Mouse (Mus musculus): ENCODE measurements around the gene Zfp710.
"Not testable (repeated sequence)": the region's sequence is repeated elsewhere in the genome, so short reads cannot be mapped to it uniquely, and the experiment has no call there.

Zfp710 gene

GRCm38 (mm10) chr7:80024521-80025390 lies at the start of gene Zfp710:
Zfp710 (plus strand) TSS chr7:80024814.
- DNase-seq, result peak; percentile 61

DNA sequence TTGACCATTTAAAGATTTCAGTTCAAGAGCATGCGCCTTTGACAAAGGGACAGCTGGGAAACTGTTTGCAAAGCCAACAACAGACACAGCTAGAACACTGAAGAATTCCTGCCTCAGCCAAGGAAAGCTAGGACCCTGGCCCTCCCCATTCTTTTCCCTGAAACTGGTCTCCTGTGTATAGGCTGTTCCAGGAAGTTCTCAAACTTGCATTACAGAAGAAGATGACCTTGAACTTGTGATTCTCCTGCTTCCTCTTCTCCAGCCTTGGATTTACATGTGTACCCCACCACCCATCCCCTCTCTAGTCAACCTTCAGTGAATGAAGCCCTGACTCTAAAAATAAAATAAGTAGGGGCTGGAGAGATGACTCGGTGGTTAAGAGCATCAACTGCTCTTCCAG lies 49.3 kb upstream of the Zfp710 start:
- DNase-seq, result no peak

DNA sequence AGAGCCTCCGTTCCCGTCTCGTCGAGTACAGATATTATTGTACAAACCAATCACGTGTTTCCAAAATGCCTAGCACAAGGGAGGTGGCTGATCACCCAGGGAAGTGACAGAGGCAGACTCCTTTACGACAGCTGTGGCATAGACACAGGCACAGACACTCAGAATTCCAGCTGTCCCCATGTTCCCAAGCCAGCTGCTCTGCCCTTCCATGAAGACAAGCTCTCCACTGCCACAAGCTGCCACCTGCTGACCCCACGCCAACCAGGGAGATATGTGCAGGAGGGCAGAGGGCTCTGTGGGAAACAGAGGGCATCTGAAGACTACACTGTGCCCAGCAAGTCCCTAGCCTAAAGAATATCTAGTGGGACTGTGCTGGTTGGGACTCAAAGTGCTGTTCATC lies 37.9 kb upstream of the Zfp710 start:
- no peak for DNase-seq

DNA sequence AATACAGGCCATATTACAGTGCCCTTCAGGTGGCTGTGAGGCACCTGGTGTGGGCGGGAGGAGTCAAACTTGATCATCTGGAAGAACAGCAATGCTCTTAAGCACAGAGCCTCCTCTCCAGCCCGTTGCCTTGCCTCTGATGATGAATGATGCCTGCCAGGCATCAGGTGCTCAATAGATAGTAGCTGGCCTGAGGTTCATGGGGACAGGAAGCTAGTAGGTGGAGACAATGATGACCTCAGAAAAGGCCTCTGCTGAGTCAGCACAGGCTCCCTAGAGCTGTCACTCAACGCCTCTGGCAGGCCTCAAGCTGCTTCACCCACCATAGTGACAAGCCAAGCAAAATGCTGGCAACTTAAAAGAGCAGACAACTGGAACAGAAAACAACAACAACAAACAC lies 36.9 kb upstream of the Zfp710 start:
- no peak for DNase-seq

DNA sequence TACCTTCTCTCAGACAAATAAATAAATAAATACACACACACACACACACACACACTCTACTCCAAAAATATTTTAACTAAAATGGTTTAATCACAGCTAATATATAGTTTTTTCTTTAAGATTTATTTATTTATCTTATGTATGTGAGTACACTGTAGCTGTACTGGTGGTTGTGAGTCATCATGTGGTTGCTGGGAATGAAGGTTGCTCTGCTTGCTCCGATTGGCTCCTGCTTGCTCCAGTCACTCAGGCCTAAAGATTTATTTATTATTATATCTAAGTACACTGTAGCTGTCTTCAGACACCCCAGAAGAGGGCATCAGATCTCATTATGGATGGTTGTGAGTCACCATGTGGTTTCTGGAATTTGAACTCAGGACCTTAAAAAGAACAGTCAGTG lies 36.1 kb upstream of the Zfp710 start:
- DNase-seq, result not testable (repeated sequence)

GRCm38 (mm10) chr7:79994476-79994875 lies 30.1 kb upstream of the Zfp710 start:
- DNase-seq, result peak; percentile 38

- no peak for DNase-seq
Measured at GRCm38 (mm10) chr7:79997761-79998160, 26.9 kb upstream of the Zfp710 start.

DNA sequence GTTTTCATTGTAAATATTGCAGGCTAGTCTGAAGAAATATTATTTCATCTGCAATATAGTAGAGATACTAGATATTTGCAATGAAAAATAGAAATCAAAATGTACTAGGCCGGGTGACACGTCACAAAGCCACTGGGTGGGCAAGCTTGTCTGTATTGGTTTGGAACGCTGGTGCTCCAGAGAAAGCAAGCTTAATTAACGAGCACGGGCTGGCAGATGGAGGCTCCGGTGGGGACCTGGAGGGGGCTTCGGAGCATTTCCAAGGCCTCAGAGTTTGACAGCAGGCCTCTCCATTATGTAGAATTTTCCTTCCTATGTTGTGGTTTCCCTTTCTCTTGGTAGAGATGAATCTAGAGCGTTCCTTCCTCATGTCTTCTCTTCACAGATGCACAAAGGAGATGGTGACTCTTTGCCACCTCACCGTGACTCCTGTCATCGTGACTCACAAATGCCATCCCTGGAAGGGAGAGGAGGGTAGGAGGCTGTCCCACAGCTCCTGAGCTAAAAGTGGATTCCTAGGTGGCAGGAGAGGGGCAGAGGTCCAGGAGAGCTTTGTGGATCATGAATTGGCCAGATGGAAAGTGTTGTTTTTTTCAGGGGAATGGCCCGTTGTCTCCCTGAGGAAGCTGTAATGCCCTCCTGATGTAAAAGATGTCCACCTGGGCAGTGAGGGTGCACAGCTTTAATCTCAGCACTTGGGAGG lies 22.1 kb upstream of the Zfp710 start:
- DNase-seq, result no peak

GRCm38 (mm10) chr7:80004776-80005554 lies 19.6 kb upstream of the Zfp710 start:
- DNase-seq, result no peak

DNA sequence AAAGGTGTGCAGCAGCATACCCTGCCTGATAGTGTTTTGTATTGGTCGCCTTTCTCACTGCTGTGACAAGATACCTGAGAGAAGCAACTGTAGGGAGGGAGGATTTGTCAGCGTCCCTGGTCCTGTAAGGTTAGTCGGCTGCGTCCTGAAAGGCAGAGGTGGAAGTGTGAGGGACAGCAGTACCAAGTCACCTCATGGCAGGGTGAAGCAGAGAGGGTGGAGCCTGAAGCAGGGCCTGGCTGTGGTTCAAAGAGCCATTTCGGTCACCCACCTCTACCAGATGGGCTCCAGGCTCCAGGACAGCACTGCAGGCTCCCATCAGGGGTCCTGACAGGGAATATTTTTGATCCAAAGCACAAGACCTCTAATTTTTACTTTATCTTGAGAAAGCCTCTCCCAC lies 13.9 kb upstream of the Zfp710 start:
- no peak for DNase-seq

DNA sequence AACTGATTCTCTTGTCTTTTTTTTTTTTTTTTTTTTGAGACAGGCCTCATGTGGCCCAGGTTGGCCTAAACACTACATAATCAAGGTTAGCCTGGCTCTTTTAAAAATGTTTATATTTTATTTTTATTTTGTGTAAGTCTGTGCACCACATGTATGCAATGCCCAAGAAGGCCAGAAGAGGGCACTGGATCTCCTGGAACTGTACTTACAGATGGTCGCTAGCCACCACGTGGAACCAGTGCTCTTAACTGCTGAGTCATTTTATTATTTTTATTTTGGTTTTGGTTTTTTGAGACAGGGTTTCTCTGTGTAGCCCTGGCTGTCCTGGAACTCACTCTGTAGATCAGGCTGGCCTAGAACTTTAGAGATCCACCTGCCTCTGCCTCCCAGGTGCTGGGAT lies 13.1 kb upstream of the Zfp710 start:
- peak; percentile 82 for DNase-seq

DNA sequence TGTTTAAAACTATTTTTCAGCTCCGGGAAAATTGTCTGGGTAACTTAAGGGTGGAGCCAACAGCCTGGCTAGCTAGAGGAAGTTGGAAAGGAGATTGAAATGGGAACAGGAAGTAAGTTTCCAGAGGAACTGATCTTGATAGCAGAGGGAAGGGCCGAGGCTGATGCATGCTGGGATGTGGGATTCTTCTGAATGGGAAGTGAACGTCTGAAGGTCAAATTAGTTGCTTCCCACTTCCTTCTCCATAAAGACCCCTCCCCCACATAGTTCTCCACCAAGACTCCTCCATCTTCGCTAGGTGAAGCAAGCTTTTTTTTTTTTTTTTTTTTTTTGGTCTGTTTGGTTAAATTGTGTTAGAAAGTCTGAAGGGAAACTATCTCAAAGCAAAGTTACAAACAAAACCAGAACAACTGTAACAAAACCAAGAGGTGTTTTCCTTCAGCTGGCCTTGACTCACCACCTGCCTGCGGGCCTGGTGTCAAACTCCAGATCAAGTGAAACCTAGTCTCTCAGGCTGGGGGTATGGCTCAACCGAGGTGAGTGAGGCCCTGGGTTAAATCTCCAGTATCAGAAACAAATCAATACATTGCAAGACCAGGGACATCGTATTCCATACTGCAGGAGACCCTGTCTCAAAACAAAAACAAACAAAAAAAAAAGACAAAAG lies 10.6 kb upstream of the Zfp710 start:
- no peak for DNase-seq

GRCm38 (mm10) chr7:80014826-80015755 lies 9.5 kb upstream of the Zfp710 start:
- DNase-seq, result no peak

GRCm38 (mm10) chr7:80018506-80019452 lies 5.8 kb upstream of the Zfp710 start:
- DNase-seq, result no peak

DNA sequence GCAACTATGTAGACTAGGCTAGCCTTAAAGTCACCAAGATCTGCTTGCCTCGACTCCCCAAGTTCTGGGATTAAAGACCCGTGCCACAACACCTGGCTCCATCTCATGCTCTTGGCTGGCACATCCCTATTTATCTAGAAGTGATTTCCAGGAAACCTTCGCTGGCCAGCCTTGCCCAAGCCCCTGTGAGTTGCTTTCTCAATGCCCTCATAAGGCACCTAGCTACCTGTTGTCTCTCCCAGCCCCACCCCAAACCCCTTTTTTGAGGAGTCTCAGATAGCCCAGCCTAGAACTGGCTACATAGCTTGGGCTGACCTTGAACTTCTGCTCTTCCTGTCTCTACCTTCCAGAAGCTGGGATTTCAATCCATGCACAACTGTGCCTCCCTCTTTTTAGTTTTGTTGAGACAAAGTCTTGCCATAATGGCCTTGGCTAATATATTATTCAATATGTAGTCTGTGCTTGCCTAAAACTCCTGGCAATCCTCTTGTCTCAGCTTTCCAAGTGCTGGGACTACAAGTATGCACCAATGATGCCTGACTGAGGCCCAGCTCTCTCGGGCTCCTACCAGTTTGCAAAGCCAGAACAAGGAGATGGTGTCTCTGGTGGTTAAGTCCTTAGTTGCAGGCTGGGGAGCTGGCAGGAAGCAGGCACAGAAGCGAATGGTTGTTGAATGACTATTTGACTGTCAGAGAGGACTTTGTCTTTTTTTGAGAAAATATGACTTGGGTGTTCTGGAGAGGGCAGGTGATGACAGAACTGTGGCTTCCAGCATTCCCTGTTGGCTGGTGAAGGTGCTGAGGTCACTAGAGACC lies 786 bp upstream of the Zfp710 start:
- peak; percentile 61 for DNase-seq

GRCm38 (mm10) chr7:80025391-80026117 lies 940 bp downstream of the Zfp710 start:
- DNase-seq, result peak; percentile 47

GRCm38 (mm10) chr7:80026118-80026989 lies 1.7 kb downstream of the Zfp710 start:
- DNase-seq, result peak; percentile 70

Measured in thymus, postnatal 4 days (tissue).